Mouse (Mus musculus) heart, embryonic 10.5 days (tissue): ENCODE data around the gene Tmprss3. TPM values are rescaled to one million over a fixed set of nuclear protein-coding genes. Genes with fewer than 3 reads are reported as not detected.

Experiments
- DNase-seq: peaks from one replicate; pipeline ENCODE4 v3.0.0-alpha.2; 2017; ENCODE audit warnings: low spot score
- H3K27ac ChIP-seq: fragments of 300-500 bp; sonication (generic); 2 replicates; pipeline ENCODE4 v1.5.1; 2016; ENCODE audit warnings: mild to moderate bottlenecking
- H3K27me3 ChIP-seq: fragments of 300-500 bp; sonication (generic); 2 replicates; pipeline ENCODE4 v1.6.1; 2016; ENCODE audit warnings: mild to moderate bottlenecking; ENCODE audit not compliant: poor library complexity, insufficient read depth, severe bottlenecking
- H3K36me3 ChIP-seq: fragments of 300-500 bp; sonication (generic); 2 replicates; pipeline ENCODE4 v1.6.1; 2016; ENCODE audit warnings: mild to moderate bottlenecking, moderate library complexity
- H3K4me1 ChIP-seq: fragments of 300-500 bp; sonication (generic); 2 replicates; pipeline ENCODE4 v1.6.1; 2016; ENCODE audit warnings: mild to moderate bottlenecking
- H3K4me3 ChIP-seq: fragments of 300-500 bp; sonication (generic); 2 replicates; pipeline ENCODE4 v1.5.1; 2016; ENCODE audit warnings: mild to moderate bottlenecking, moderate library complexity
- H3K9me3 ChIP-seq: fragments of 300-500 bp; sonication (generic); 2 replicates; pipeline ENCODE4 v1.6.1; 2016; ENCODE audit warnings: mild to moderate bottlenecking, moderate library complexity
- WGBS: fragments of 180-500 bp; shearing (Covaris S2); methylation state at CpG from one replicate; pipeline ENCODE4 v1.1.7; 2016; 5-methylcytosine and 5-hydroxymethylcytosine counted together
- polyA plus RNA-seq: library from polyadenylated mRNA; unstranded; fragments of >200 nt; fragmentation: Nextera tagmentation; extraction: Ambion mirVana; gene quantifications from 2 replicates; pipeline ENCODE4 v1.2.1, GENCODE M21; 2016

The Tmprss3 gene
- polyA plus RNA-seq, 1 experiment from 2014 or later, result not detected

DNA sequence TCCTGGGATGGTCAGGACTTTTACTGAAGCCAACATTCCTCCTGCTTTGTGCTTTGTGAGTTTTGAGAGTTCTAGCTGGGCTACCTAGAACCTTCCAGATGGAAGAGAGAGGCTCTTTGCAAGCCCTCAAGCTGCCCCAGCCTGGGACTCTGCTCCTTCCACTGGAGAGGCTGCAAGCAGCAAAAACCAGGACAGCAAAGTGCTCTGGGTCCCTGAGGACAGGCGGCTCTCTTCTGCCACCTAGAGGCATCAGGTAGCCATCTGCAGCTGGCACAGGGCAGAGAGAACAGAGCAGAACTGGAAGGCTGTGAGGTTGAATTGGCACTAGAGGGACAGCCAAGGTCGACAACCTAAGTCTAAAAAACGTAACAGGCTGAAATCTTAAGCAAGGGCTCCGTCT is 11.4 kb downstream of the Tmprss3 start:
- peak; percentile 82 for DNase-seq

GRCm38 (mm10) chr17:31184269-31184990 is 14.3 kb downstream of the Tmprss3 start:
- whole genome bisulfite sequencing, result 76% methylated on average over 12 of the region's 12 CpGs
- H3K4me3 ChIP-seq, result no peak overlapping the region
- H3K27ac ChIP-seq, result no peak overlapping the region
- no peaks in the 10 kb centered on the region for H3K9me3 ChIP-seq
- no peak for DNase-seq
- peaks cover 33% of the 10 kb centered on the region for H3K27me3 ChIP-seq
- H3K4me1 ChIP-seq, result no peaks in the 10 kb centered on the region
- H3K36me3 ChIP-seq, result no peaks in the 10 kb centered on the region

More for the DNA sequence above, 11.4 kb downstream of the Tmprss3 start:
- peaks cover 23% of the 10 kb centered on the region; the same call in 1 of the 2 replicates for H3K27me3 ChIP-seq
- H3K9me3 ChIP-seq, result no peaks in the 10 kb centered on the region
- 19% methylated on average over 4 of the region's 4 CpGs for WGBS
- no peaks in the 10 kb centered on the region for H3K36me3 ChIP-seq
- no peak overlapping the region for H3K27ac ChIP-seq
- H3K4me1 ChIP-seq, result no peaks in the 10 kb centered on the region
- H3K4me3 ChIP-seq, result no peak overlapping the region

DNA sequence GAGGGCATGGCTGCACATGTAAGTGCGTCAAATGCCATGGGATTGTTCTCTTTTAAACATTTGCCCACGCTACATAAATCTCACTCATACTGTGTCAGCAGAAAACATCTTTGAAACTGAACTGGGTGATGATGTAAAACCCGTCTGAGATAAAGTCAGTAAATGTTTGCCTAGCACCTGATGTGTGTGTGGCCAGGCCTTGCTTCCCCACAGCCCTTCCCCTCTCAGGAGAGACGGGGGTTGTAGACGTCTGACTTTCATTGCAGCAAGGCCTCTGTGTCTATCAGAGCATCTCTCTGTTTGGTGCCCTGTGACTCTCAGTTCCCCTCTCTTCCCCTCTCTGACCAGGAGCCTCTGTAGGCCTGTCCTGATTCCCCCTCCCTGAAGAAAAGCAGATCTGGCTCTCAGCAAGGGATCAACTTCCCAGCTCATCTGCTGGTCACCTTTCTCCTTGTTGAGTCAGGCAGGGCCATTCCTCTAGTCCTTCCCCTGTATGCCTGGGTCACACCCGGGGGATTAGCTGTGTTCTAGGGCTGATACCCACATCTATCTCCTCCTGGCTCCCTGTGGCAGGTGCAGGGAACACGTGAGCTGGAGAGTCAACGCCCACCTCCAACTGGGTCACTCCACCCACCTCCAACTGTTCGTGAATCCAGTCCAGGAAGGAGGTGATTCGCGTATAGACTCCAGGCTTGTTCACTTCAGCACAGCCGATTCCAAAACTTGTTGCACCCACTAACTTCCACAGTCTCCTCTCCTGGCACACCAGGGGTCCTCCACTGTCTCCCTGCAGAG is 15.4 kb downstream of the Tmprss3 start:
- Histone ChIP-seq H3K4me1 (no peaks in the 10 kb centered on the region), H3K4me3 (no peak overlapping the region), H3K36me3 (no peaks in the 10 kb centered on the region), H3K27me3 (peaks cover 23% of the 10 kb centered on the region), H3K27ac (no peak overlapping the region), H3K9me3 (no peaks in the 10 kb centered on the region)
- DNase-seq, result no peak
- whole genome bisulfite sequencing, result 63% methylated on average over 12 of the region's 12 CpGs

DNA sequence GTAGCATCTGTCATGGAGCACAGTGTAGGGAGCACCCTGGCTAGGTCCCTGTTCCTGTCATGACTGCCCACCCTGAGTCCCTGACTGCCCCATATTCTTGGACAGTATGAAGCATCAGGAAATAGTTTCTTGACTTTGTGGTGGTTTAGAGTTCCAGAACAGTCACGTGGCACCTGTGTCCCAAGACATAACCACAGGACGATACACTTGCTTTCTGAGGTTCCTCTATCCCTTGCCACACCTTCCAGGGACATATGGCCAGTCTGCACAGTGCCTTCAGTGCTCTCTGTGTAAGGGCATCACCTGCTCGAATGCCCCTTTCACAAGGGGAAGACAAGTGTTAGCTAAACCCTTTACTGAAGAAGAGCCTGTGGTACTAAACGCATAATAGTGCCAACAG is 17.3 kb downstream of the Tmprss3 start:
- Histone ChIP-seq H3K36me3 (no peaks in the 10 kb centered on the region), H3K9me3 (no peaks in the 10 kb centered on the region), H3K4me3 (no peak overlapping the region), H3K27me3 (peaks cover 20% of the 10 kb centered on the region), H3K4me1 (no peaks in the 10 kb centered on the region), H3K27ac (no peak overlapping the region)
- DNase-seq, result no peak
- 75% methylated on average over 4 of the region's 4 CpGs for WGBS

GRCm38 (mm10) chr17:31176321-31176720 is 22.5 kb downstream of the Tmprss3 start:
- Histone ChIP-seq H3K36me3 (no peaks in the 10 kb centered on the region), H3K4me3 (no peak overlapping the region), H3K27me3 (peaks cover 14% of the 10 kb centered on the region), H3K27ac (no peak overlapping the region), H3K4me1 (no peaks in the 10 kb centered on the region), H3K9me3 (no peaks in the 10 kb centered on the region)
- WGBS, result 83% methylated on average over 4 of the region's 4 CpGs
- no peak for DNase-seq

DNA sequence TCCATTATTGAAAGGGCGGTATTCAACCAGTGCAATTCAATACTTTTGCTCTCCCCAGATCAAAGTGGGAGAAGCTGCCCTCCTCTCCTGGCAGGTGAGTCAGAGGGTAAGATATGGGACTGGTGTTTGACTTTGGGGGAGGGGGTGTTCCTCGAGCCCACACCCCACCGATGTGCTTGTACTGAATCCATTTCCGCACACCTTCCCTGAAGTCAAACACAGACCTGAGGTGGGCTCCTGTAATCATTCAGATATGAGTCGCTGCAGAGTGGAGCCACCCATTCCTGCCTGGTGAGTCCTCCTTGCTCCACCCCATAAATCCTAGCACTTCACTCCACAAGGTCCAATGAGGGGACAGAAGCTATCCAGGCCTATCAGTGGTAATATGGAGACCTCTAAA is 29.0 kb downstream of the Tmprss3 start:
- Histone ChIP-seq H3K9me3 (no peaks in the 10 kb centered on the region), H3K36me3 (no peaks in the 10 kb centered on the region), H3K27me3 (no peaks in the 10 kb centered on the region; the same call in 1 of the 2 replicates), H3K27ac (no peak overlapping the region), H3K4me1 (peaks cover 5% of the 10 kb centered on the region), H3K4me3 (no peak overlapping the region)
- DNase-seq, result no peak
- WGBS, result 82% methylated on average over 5 of the region's 5 CpGs

DNA sequence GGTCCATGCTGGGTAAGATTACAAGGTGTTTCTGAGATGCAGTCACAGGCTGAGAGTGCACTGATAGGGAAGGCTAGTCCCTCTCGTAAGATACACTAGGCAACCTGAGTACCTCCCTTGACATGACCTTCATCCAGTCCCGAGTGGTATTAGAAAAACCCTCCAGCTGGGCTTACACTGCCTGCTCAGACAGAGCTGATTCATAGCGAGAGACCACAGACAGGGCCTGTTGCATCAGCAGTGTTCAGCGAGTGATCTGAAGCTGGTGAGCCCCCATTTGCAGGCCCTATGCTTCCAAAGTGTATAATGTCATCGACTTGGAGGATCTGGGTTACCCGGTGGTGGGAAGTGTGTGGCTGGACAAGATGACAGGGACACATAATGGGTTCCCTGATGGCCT is 33.6 kb downstream of the Tmprss3 start, which contains the start of gene Tff1:
Tff1 (minus strand) TSS at position 151 of the 400 bp plus-strand sequence.
- Histone ChIP-seq H3K4me1 (peaks cover 11% of the 10 kb centered on the region), H3K36me3 (no peaks in the 10 kb centered on the region), H3K27ac (no peak within 1 kb of the TSS), H3K4me3 (no peak within 1 kb of the TSS), H3K27me3 (no peaks in the 10 kb centered on the region; the same call in 1 of the 2 replicates), H3K9me3 (no peaks in the 10 kb centered on the region)
- DNase-seq, result no peak
- WGBS, result 62% methylated on average over 6 of the region's 6 CpGs

DNA sequence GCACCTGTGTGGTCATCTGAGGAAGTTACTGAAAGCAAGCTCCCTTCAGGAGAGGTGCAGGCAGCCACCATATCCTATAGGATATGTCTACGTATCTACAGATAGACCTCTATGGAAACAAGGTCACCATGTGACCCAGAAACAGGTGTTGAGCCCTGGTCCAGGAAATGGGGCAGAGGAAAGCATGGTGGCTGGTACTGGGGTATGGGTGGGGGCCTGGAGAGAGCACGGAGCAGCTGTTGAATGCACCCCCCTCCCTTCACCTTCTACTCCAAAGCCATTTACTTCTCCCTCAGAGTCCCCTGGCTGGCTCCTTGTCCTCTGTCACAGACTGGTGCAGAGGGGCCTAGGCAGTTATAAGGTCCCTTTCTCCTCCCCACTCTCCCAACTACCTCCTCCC is 35.0 kb downstream of the Tmprss3 start:
- Histone ChIP-seq H3K36me3 (no peaks in the 10 kb centered on the region), H3K4me3 (no peak overlapping the region), H3K27me3 (no peaks in the 10 kb centered on the region; the same call in 1 of the 2 replicates), H3K4me1 (peaks cover 11% of the 10 kb centered on the region), H3K27ac (no peak overlapping the region), H3K9me3 (peaks cover 2% of the 10 kb centered on the region; the same call in 1 of the 2 replicates)
- no peak for DNase-seq
- WGBS, result 83% methylated on average over 2 of the region's 2 CpGs

GRCm38 (mm10) chr17:31162607-31163006 is 36.2 kb downstream of the Tmprss3 start:
- Histone ChIP-seq H3K4me1 (peaks cover 11% of the 10 kb centered on the region), H3K27me3 (no peaks in the 10 kb centered on the region; the same call in 1 of the 2 replicates), H3K27ac (no peak overlapping the region), H3K36me3 (no peaks in the 10 kb centered on the region), H3K4me3 (no peak overlapping the region), H3K9me3 (peaks cover 2% of the 10 kb centered on the region; the same call in 1 of the 2 replicates)
- no peak for DNase-seq
- WGBS, result 77% methylated on average over 12 of the region's 12 CpGs

GRCm38 (mm10) chr17:31160291-31160690 is 38.5 kb downstream of the Tmprss3 start:
- no peaks in the 10 kb centered on the region; the same call in 1 of the 2 replicates for H3K27me3 ChIP-seq
- DNase-seq, result no peak
- H3K9me3 ChIP-seq, result peaks cover 2% of the 10 kb centered on the region; the same call in 1 of the 2 replicates
- no peak overlapping the region for H3K27ac ChIP-seq
- peaks cover 10% of the 10 kb centered on the region for H3K4me1 ChIP-seq
- 83% methylated on average over 4 of the region's 4 CpGs for WGBS
- H3K4me3 ChIP-seq, result no peak overlapping the region
- no peaks in the 10 kb centered on the region for H3K36me3 ChIP-seq

- no peak for DNase-seq
- H3K27ac ChIP-seq, result no peak overlapping the region
- 74% methylated on average over 6 of the region's 6 CpGs for WGBS
- H3K4me3 ChIP-seq, result no peak overlapping the region
- H3K4me1 ChIP-seq, result 0 out of 2 replicates have a peak, but pooled peaks cover 8% of the 10 kb centered on the region
- peaks cover 2% of the 10 kb centered on the region; the same call in 1 of the 2 replicates for H3K9me3 ChIP-seq
- H3K36me3 ChIP-seq, result no peaks in the 10 kb centered on the region
- H3K27me3 ChIP-seq, result no peaks in the 10 kb centered on the region
These were observed 40.9 kb downstream of the Tmprss3 start for GRCm38 (mm10) chr17:31157921-31158320.

DNA sequence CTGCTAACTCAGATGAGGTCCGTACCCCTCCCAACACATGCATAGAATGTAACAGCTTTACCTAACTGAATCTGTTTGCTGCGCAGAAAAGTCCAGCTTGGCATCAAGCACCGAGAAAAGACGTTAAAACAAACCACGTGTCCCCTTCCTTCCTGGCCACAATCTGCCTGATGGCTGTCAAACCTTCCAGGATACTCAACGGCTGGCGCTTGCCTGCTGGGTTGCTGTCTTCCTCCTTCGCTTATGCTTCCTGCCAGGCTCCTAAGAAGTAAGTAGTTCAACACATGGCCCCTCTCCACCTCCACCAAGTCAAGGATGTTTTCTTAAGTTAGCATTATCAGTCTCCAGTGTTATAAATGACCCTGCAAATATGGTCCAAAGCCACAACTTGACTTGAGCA is 45.0 kb downstream of the Tmprss3 start:
- WGBS, result 66% methylated on average over 8 of the region's 8 CpGs

DNA sequence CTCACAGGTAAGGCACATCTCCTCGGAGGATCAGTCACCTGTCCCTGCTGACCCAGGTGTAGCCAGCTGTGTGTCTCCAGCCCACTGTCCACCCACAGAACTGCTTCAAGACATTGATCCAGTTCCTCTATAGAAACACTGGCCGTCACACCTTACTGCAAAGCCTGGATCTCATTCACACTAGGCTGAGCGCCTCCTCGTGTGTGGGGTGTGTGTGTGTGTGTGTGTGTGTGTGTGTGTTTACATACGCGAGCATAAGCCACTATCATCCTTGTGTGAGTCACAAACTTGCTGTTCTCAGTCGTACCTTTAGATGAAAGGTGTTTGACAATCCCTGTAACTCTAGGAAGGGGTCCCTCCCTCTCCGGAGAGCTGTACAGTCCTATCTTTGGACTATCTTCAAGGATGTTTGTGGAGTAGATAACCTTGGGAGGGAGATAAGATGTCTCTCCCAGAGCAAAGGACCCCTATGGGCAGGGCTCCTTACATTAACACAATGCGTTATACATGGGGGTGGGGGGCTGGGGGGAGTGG is 45.7 kb downstream of the Tmprss3 start:
- H3K27ac ChIP-seq, result no peak overlapping the region
- DNase-seq, result no peak
- H3K27me3 ChIP-seq, result no peaks in the 10 kb centered on the region
- no peak overlapping the region for H3K4me3 ChIP-seq
- 66% methylated on average over 9 of the region's 9 CpGs for WGBS
- no peaks in the 10 kb centered on the region for H3K9me3 ChIP-seq
- H3K4me1 ChIP-seq, result 0 out of 2 replicates have a peak, but pooled peaks cover 5% of the 10 kb centered on the region
- no peaks in the 10 kb centered on the region for H3K36me3 ChIP-seq

More for the DNA sequence above, 45.0 kb downstream of the Tmprss3 start:
- Histone ChIP-seq H3K4me3 (no peak overlapping the region), H3K9me3 (no peaks in the 10 kb centered on the region), H3K27ac (no peak overlapping the region), H3K27me3 (no peaks in the 10 kb centered on the region), H3K4me1 (0 out of 2 replicates have a peak, but pooled peaks cover 5% of the 10 kb centered on the region), H3K36me3 (no peaks in the 10 kb centered on the region)
- DNase-seq, result no peak
